Mouse (Mus musculus) embryonic fibroblast, embryonic 13.5 days (primary cell): ENCODE measurements at regions not wholly inside any gene's neighbourhood (a gene's known extent, or its start where the extent isn't known, plus 50 kb on each side); places are given as distances from the start of the nearest gene placed in this dataset.

Source experiments
- CTCF ChIP-seq: IDR thresholded peaks from 2 replicates; pipeline ENCODE4 v1.5.1; 2011; ENCODE audit warnings: mild to moderate bottlenecking, control low read depth, low read length, moderate library complexity, borderline replicate concordance; ENCODE audit not compliant: insufficient read depth
- POLR2A ChIP-seq: IDR thresholded peaks from 2 replicates; pipeline ENCODE4 v1.6.1; 2011; ENCODE audit warnings: low read depth, mild to moderate bottlenecking, control low read depth, low read length, moderate library complexity

DNA sequence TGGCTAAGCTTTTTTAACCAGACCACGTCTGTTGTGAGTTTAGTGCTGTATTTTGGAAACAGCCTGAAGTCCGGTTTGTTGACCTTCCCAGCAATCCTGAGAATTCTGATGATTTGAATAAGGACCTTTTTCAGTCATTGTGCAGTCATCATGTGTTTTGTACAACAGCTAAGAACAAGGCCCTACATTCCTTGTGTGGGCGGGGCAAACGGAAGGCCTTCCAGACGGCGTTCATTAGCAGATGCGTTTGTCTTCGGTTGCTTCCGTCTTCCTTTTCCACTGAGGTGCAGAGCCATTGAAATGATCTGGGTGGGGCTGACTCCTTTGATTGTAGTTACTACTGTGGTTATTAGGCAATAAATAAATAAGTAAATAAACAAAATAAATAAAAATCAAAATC is 83.8 kb upstream of the Fam3c start:
- TF ChIP-seq CTCF (no peak), POLR2A (no peak)
